Mouse (Mus musculus) midbrain, postnatal 0 days (tissue): Measurements from ENCODE around the gene 9230102O04Rik. TPM values are rescaled to one million over a fixed set of nuclear protein-coding genes. Genes with fewer than 3 reads are reported as not detected.

Source experiments
- ATAC-seq: fragments of 200-750 bp; cut with Nextera tagmentation; 2 replicates; pipeline ENCODE4 v1.8.0; 2017; ENCODE audit warnings: moderate number of reproducible peaks, mild to moderate bottlenecking, moderate TSS enrichment, moderate library complexity; ENCODE audit not compliant: low FRiP score
- DNase-seq: peaks from one replicate; pipeline ENCODE4 v3.0.0-alpha.2; 2015; ENCODE audit warnings: low spot score
- H3K27ac ChIP-seq: fragments of 300-500 bp; sonication (generic); 2 replicates; pipeline ENCODE4 v1.5.1; 2014; ENCODE audit warnings: low read depth, mild to moderate bottlenecking, low read length, mixed read lengths
- H3K27me3 ChIP-seq: fragments of 300-500 bp; sonication (generic); 2 replicates; pipeline ENCODE4 v1.6.1; 2014; ENCODE audit warnings: low read length, control low read depth, mixed read lengths; ENCODE audit not compliant: insufficient read depth
- H3K36me3 ChIP-seq: fragments of 300-500 bp; sonication (generic); 2 replicates; pipeline ENCODE4 v1.6.1; 2014; ENCODE audit warnings: low read length, control low read depth, mixed read lengths; ENCODE audit not compliant: insufficient read depth
- H3K4me1 ChIP-seq: fragments of 300-500 bp; sonication (generic); 2 replicates; pipeline ENCODE4 v1.6.1; 2014; ENCODE audit warnings: mild to moderate bottlenecking, control low read depth, antibody characterized with exemption, low read length, mixed read lengths; ENCODE audit not compliant: insufficient read depth
- H3K4me2 ChIP-seq: fragments of 300-500 bp; sonication (generic); 2 replicates; pipeline ENCODE4 v1.6.1; 2014; ENCODE audit warnings: low read depth, mild to moderate bottlenecking, low read length, mixed read lengths; ENCODE audit not compliant: poor library complexity, severe bottlenecking
- H3K4me3 ChIP-seq: fragments of 300-500 bp; sonication (generic); 2 replicates; pipeline ENCODE4 v1.5.1; 2014; ENCODE audit warnings: low read depth, mild to moderate bottlenecking, low read length, moderate library complexity
- H3K9ac ChIP-seq: fragments of 300-500 bp; sonication (generic); replicated peaks from 2 replicates; pipeline ENCODE4 v1.6.1; 2014; ENCODE audit warnings: mild to moderate bottlenecking, low read length, moderate library complexity, mixed read lengths; ENCODE audit not compliant: poor library complexity, severe bottlenecking
- H3K9me3 ChIP-seq: fragments of 300-500 bp; sonication (generic); 2 replicates; pipeline ENCODE4 v1.6.1; 2016; ENCODE audit warnings: low read length, control low read depth
- CTCF ChIP-seq: IDR thresholded peaks from 2 replicates; pipeline ENCODE4 v1.5.1; 2016; ENCODE audit warnings: antibody characterized with exemption, mild to moderate bottlenecking
- WGBS: fragments of 180-500 bp; shearing (Covaris S2); extraction: QIAGEN DNeasy Blood & Tissue Kit; methylation state at CpG from one replicate; pipeline ENCODE4 v1.1.7; 2014; 5-methylcytosine and 5-hydroxymethylcytosine counted together
- polyA plus RNA-seq: library from polyadenylated mRNA; unstranded; fragments of >200 nt; fragmentation: Nextera tagmentation; extraction: Ambion mirVana; gene quantifications from 2 replicates; pipeline ENCODE4 v1.2.1, GENCODE M21; 2015
- total RNA-seq: library from RNA; depleted of rRNA; stranded (reverse); fragments of >200 nt; gene quantifications from 2 replicates; pipeline ENCODE4 v1.2.3, GENCODE M21; 2014

The 9230102O04Rik gene
- total and polyA plus RNA-seq, 2 experiments from 2014 or later = 0.77 to 2.2 TPM

DNA sequence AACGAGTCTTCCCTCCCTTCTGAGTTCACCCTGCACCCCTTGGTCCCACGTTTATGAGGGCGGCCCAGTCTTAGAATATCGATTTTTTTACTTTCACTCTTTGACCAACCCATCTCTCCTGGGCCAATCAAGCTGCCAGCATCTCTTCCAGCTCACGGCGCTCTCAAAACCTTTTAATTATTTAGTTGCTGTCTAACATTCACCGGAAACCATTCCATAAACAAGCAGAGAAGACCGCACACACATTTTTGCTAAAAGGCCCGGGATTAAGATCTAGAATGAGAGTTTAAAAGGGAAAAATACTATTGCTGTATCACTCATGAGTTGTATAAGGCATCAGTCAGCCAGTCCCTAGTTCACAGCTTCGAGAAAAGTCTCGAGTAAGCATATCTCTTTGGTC is 9.1 kb downstream of the 9230102O04Rik start:
- 4% methylated on average over 11 of the region's 11 CpGs for WGBS
- DNase-seq (no peak), ATAC-seq (no peak)
- H3K4me3 ChIP-seq = peak overlapping the region; percentile 43
- H3K36me3 ChIP-seq = no peaks in the 10 kb centered on the region
- no peaks in the 10 kb centered on the region for H3K4me1 ChIP-seq
- no peak overlapping the region; the same call in 1 of the 2 replicates for H3K9ac ChIP-seq
- peak overlapping the region; percentile 71 for H3K4me2 ChIP-seq
- peaks cover 23% of the 10 kb centered on the region for H3K27me3 ChIP-seq
- peak overlapping the region; percentile 83 for H3K27ac ChIP-seq
- no peak for TF ChIP-seq CTCF
- H3K9me3 ChIP-seq = no peaks in the 10 kb centered on the region

DNA sequence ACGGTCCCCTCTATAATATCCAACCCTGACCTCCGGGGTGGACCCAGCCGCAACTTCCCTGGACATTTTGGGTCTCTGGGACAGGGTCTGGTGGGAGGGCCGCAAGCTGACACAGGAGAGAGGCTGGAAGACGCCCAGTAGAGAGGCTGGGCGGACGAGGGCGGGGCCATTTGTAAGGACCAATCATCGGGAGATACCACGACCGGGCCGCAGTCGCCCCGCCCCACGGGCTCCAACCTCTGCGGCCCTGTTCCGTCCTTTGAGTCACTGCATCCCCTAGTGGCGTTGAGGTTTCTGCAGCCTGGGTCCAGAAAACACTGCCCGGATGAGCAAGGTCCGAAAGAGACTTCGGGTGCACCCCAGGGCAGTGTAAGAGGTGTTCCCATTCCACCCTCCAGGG is 9.8 kb downstream of the 9230102O04Rik start:
- Histone ChIP-seq H3K27ac (no peak overlapping the region), H3K4me2 (peak overlapping the region; percentile 71), H3K9me3 (no peaks in the 10 kb centered on the region), H3K4me3 (peak overlapping the region; percentile 43), H3K36me3 (no peaks in the 10 kb centered on the region), H3K9ac (0 out of 2 replicates have a peak overlapping the region, but pooled peaks have one; percentile 19), H3K4me1 (no peaks in the 10 kb centered on the region), H3K27me3 (peaks cover 23% of the 10 kb centered on the region)
- peak; percentile 82 for TF ChIP-seq CTCF
- WGBS = 0% methylated on average over 21 of the region's 21 CpGs
- ATAC-seq (peak; percentile 87), DNase-seq (peak; percentile 91)

DNA sequence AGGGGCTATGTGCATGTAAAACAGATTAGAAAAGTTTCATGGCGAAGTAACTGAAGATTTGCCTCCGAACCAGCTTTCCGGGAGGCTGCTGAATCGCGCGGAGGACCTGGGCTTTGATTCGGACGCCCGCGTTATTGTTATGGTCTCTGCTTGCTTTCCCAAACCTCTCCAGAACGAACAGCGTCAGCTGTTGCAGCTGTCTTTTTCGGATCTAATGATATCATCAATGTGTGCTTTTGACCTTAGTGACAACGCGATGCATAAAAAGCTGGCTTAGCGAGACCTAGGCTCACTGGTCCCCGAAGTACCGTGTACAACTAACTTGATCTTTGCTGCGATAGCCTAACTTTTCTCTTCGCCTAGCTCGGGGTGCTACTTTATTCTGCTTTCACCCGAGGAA is 10.2 kb downstream of the 9230102O04Rik start:
- peak overlapping the region; percentile 71 for H3K4me2 ChIP-seq
- no peaks in the 10 kb centered on the region for H3K9me3 ChIP-seq
- peaks cover 26% of the 10 kb centered on the region; the same call in 1 of the 2 replicates for H3K27me3 ChIP-seq
- H3K27ac ChIP-seq = 0 out of 2 replicates have a peak overlapping the region, but pooled peaks have one; percentile 71
- peak; percentile 0; the same call in 1 of the 2 replicates for ATAC-seq
- no peak for TF ChIP-seq CTCF
- under 1% methylated on average over 22 of the region's 22 CpGs for WGBS
- H3K4me3 ChIP-seq = peak overlapping the region; percentile 43
- no peak for DNase-seq
- no peaks in the 10 kb centered on the region for H3K36me3 ChIP-seq
- H3K4me1 ChIP-seq = no peaks in the 10 kb centered on the region
- 0 out of 2 replicates have a peak overlapping the region, but pooled peaks have one; percentile 19 for H3K9ac ChIP-seq

DNA sequence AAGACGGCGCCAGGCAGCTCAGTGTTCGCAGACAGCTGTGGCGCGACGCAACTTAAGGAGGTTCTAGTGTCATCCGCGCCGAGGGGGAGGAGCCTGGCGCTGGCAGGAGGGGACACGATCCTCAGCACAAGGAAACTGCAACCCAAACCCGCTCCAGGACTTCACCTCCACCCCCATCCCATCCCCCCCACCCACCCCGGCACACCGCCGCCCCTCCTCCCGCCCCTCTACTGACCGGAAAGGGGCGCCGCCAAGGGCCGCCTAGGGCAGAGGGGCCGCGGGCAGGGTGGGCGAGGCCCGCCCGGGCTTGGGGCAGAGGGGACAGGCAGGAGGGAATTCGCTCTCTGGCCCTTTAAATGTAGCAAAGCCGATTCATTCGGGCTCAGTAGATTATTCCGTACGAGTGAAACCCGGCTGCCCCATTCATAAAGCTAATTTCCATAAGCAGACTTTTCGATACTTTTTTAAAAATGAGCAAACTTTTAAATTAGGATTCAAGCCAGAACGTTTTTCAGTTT is 10.7 kb downstream of the 9230102O04Rik start:
- no peak for ATAC-seq
- no peaks in the 10 kb centered on the region for H3K9me3 ChIP-seq
- TF ChIP-seq CTCF = no peak
- H3K27me3 ChIP-seq = peaks cover 30% of the 10 kb centered on the region
- H3K9ac ChIP-seq = peak overlapping the region; percentile 63; the same call in 1 of the 2 replicates
- DNase-seq = no peak
- WGBS = 1% methylated on average over 31 of the region's 33 CpGs
- peak overlapping the region; percentile 71 for H3K27ac ChIP-seq
- H3K36me3 ChIP-seq = no peaks in the 10 kb centered on the region
- peak overlapping the region; percentile 43 for H3K4me3 ChIP-seq
- H3K4me1 ChIP-seq = no peaks in the 10 kb centered on the region
- H3K4me2 ChIP-seq = peak overlapping the region; percentile 71

DNA sequence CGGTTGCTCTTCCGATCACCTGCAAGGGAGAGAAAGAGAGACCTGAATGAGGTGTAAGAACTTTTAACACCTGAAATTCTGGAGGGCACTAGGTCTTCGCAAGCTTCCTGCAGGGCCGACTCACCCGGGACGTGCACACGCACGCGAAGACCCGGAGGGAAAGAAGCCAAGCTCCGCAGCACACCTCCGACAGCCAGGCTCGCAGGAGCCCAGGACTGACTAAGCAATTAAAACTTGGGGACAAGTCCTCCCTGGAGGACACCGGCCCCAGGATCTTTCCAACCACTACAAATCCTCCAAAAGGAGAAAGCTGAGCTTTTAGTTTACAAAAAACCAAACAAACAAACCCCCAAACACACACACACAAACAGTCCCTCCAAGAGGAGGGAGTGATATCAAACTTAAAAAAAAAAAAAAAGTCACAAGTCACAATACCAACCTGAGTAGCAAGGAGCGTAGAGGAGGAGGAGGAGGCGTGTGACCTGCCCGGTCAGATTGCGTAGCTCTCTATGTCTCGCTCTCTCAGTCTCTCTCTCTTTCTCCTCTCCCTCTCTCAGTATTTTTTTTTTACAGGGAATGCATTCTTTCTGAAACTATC is 11.3 kb downstream of the 9230102O04Rik start:
- no peaks in the 10 kb centered on the region for H3K9me3 ChIP-seq
- H3K9ac ChIP-seq = peak overlapping the region; percentile 63
- no peaks in the 10 kb centered on the region for H3K4me1 ChIP-seq
- peak overlapping the region; percentile 43 for H3K4me3 ChIP-seq
- H3K27me3 ChIP-seq = peaks cover 36% of the 10 kb centered on the region
- H3K36me3 ChIP-seq = no peaks in the 10 kb centered on the region
- peak overlapping the region; percentile 71; the same call in 1 of the 2 replicates for H3K27ac ChIP-seq
- under 1% methylated on average over 19 of the region's 19 CpGs for WGBS
- ATAC-seq (no peak), DNase-seq (no peak)
- no peak for TF ChIP-seq CTCF
- peak overlapping the region; percentile 71 for H3K4me2 ChIP-seq

DNA sequence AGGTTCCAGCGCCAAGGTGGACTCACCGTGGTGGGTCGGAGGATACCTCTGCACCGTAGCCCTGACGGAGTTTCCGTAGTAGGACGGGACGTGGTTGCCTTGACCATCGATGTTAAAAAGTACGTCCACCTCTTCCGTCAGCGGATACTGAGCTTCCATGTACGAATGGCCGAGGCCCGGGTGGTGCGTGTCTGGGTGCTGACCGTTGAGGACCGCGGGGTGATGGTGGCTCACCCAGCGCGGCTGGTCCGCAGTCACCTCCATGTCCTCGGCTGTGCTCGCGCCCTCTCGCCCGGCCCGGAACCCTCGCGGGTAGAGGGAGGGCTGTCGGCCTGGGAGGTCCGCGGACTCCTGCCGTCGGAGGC is 12.0 kb downstream of the 9230102O04Rik start:
- Histone ChIP-seq H3K4me1 (no peaks in the 10 kb centered on the region), H3K27me3 (peaks cover 44% of the 10 kb centered on the region), H3K9ac (peak overlapping the region; percentile 63), H3K9me3 (no peaks in the 10 kb centered on the region), H3K36me3 (no peaks in the 10 kb centered on the region), H3K4me3 (peak overlapping the region; percentile 43), H3K27ac (peak overlapping the region; percentile 71), H3K4me2 (peak overlapping the region; percentile 71)
- WGBS = under 1% methylated on average over 35 of the region's 35 CpGs
- DNase-seq (no peak), ATAC-seq (no peak)
- TF ChIP-seq CTCF = no peak
